Mouse (Mus musculus) R1 (cell line): Measurements from ENCODE around the gene Avpr1a.

Experiments used
- DNase-seq: peaks from one replicate; pipeline ENCODE4 v3.0.0-alpha.2; 2018; ENCODE audit warnings: low read depth, low spot score

Avpr1a gene

GRCm38 (mm10) chr10:122447861-122448716 is at the start of gene Avpr1a:
Gene Avpr1a (plus strand): TSS chr10:122448499.
- peak; percentile 50 for DNase-seq

DNA sequence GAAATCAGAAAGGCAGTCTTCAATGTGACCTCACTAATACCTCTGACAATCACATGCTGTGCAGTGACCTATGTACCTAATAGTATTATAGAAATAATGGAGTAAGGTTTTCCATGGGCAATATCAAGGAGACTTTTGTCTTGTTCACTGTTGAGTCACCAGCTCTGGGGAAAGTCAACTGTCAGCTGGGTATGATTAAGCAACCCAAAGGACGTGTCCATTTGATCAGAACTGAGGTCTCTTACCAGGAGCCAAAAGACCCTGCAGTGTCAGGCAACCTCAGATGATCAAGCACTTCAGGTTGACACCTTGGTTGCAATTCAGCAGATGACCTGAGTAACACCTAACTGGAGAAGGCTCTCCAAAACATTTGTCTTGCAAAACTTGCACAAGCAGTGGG is 46.0 kb upstream of the Avpr1a start:
- no peak for DNase-seq

GRCm38 (mm10) chr10:122406333-122406732 is 42.0 kb upstream of the Avpr1a start:
- DNase-seq, result no peak

GRCm38 (mm10) chr10:122408697-122409409 is 39.4 kb upstream of the Avpr1a start:
- DNase-seq, result no peak

GRCm38 (mm10) chr10:122410791-122411190 is 37.5 kb upstream of the Avpr1a start:
- peak; percentile 96 for DNase-seq

GRCm38 (mm10) chr10:122432690-122433089 is 15.6 kb upstream of the Avpr1a start:
- DNase-seq, result no peak

DNA sequence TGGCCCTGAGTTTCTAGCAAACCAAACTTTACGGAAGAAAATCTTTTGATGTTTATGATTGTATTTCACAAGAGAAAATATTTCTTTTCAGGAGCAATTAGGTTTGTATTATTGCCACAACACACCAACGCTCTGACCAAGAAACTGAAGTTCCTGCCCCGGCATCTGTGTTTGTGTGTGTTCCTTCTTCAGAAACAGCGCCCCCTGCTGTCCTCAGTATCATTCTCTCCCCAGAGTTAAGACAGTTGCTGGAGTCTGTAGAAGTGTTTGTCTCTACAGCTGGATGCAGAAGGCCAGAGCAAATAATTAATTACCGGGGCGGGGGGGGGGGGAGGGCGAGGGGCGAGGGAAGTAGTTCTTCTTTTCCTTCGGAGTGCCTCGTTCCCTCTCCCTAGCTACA is 1.0 kb upstream of the Avpr1a start:
- DNase-seq, result peak; percentile 88

GRCm38 (mm10) chr10:122448717-122449611 is 665 bp downstream of the Avpr1a start:
- DNase-seq, result peak; percentile 50

GRCm38 (mm10) chr10:122449856-122450255 is 1.6 kb downstream of the Avpr1a start:
- DNase-seq, result no peak

DNA sequence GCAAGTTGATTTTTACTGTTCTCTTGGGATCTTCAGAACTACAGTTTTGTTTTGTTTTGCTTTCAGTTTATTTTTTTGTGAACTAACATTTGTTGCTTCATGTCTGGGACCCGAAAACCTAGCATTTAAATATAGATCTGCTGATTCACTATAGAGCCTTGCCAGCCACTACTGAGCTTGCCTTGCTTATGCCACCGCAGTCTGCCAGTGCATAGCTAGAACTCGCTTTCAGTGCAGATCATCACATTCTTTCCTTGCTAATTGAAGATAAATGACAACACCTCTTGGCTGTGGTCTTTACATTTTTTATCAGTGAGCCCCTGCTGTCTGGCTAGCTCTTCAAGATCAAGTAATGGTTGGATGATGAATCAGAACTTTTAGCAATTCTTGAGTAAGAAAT is 5.2 kb downstream of the Avpr1a start:
- no peak for DNase-seq

- DNase-seq, result peak; percentile 7
Observed at GRCm38 (mm10) chr10:122455793-122456192, 7.5 kb downstream of the Avpr1a start.

DNA sequence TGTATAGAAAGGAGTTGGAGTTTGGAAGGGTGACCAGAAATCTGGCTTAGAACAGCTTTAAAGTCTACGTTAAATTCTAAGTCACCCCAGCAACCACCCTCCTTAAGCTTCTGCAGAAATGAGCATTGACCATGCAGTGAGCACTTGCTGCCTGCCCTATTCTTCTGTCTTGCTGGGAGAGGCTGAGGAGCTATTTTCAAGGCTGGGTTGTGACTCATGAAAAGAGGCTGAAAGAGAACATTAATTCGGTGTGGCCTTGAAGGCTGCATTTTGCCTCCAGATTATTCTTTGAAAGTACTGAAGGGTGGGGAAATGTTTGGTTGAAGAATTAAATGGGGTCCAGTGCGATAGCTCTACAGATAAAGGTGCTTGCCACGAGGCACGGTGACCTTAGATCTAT is 28.5 kb downstream of the Avpr1a start:
- no peak for DNase-seq

GRCm38 (mm10) chr10:122498551-122498950 is 50.3 kb downstream of the Avpr1a start:
- DNase-seq, result no peak

DNA sequence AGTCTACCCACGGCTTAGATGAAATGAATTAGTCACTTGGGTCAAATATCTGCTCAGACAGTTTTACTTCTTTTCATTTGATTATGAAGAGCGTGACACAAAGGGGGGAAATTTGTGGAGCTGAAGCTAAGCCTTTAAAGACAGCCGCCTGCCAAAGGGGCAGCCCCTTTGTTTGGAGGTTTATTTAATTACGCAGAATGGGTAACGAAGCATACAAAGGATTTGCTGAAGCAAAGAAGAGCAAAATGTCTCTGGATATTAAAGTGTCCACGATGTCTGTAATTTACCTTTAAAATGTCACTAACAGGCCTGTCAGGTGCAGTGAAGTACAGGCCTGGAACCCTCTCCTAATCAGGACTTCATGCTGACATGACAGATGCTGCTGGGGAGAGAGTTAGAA is 51.0 kb downstream of the Avpr1a start:
- no peak for DNase-seq
